Mouse (Mus musculus) adrenal gland, adult 2 months (tissue): ENCODE data around the gene Myd88. TPM values are rescaled to one million over a fixed set of nuclear protein-coding genes. Genes with fewer than 3 reads are reported as not detected.

ENCODE experiments used
- DNase-seq: peaks from one replicate; pipeline ENCODE4 v3.0.0; 2021
- polyA plus RNA-seq: library from polyadenylated mRNA; depleted of rRNA; stranded (reverse); fragments of >200 nt; gene quantifications from 2 replicates; pipeline ENCODE4 v1.2.3, GENCODE M21; 2012; rRNA removed
- total RNA-seq, 2 experiments: library from RNA; stranded (reverse); gene quantifications; 2 replicates each; pipeline ENCODE4 v1.2.3; 2021

The Myd88 gene
- total and polyA plus RNA-seq, 3 experiments: 19.7 to 34.5 (median 26.9) TPM

- DNase-seq: no peak
Measured at GRCm38 (mm10) chr9:119297696-119298095, 43.5 kb downstream of the Myd88 start.

GRCm38 (mm10) chr9:119290791-119291190 lies 50.4 kb downstream of the Myd88 start:
- no peak for DNase-seq

Other genes with a start within 250 kb of the Myd88 start
- 10 to 100 TPM in 1 of 2 experiments, 1 to 10 TPM in 1; 4.8 to 20.7 TPM for gene Plcd1, start 247.9 kb downstream of the Myd88 start, total RNA-seq
- 16.6 and 17.5 TPM in 2 replicates for gene Plcd1, start 247.9 kb downstream of the Myd88 start, polyA plus RNA-seq
- gene Dlec1, start 238.9 kb downstream of the Myd88 start, total RNA-seq: 1 to 10 TPM; 2.0 to 2.2 TPM
- 1.1 and 1.5 TPM in 2 replicates for gene Dlec1, start 238.9 kb downstream of the Myd88 start, polyA plus RNA-seq
- gene Acaa1b, start 184.3 kb downstream of the Myd88 start, total RNA-seq: 10 to 100 TPM in 1 of 2 experiments, 1 to 10 TPM in 1; 9.6 to 15.9 TPM
- 30.9 and 48.8 TPM in 2 replicates for gene Acaa1b, start 184.3 kb downstream of the Myd88 start, polyA plus RNA-seq
- gene Gm47289, start 182.2 kb downstream of the Myd88 start, total RNA-seq: not detected
- gene Gm47289, start 182.2 kb downstream of the Myd88 start, polyA plus RNA-seq: not detected in 2 replicates
- gene Slc22a13, start 132.3 kb downstream of the Myd88 start, total RNA-seq: not detected
- gene Slc22a13, start 132.3 kb downstream of the Myd88 start, polyA plus RNA-seq: 0.06 TPM in 1 of 2 replicates, not detected in the other
- gene Oxsr1, start 19.0 kb downstream of the Myd88 start, total RNA-seq: 10 to 100 TPM; 32.7 to 33.1 TPM
- 7.2 and 8.2 TPM in 2 replicates for gene Oxsr1, start 19.0 kb downstream of the Myd88 start, polyA plus RNA-seq
- gene Acaa1a, start 1.7 kb downstream of the Myd88 start, total RNA-seq: 100 to 1,000 TPM in 1 of 2 experiments, 10 to 100 TPM in 1; 79.6 to 121 TPM
- gene Acaa1a, start 1.7 kb downstream of the Myd88 start, polyA plus RNA-seq: 607 and 681 TPM in 2 replicates
- 1 to 10 TPM; 1.5 to 1.8 TPM for gene Xylb, start 16.0 kb upstream of the Myd88 start, total RNA-seq
- gene Xylb, start 16.0 kb upstream of the Myd88 start, polyA plus RNA-seq: 1.1 and 1.2 TPM in 2 replicates
- gene Slc22a14, start 24.1 kb upstream of the Myd88 start, total RNA-seq: under 1 TPM in 1 of 2 experiments, not detected in 1; 0.12 TPM
- gene Slc22a14, start 24.1 kb upstream of the Myd88 start, polyA plus RNA-seq: not detected in 2 replicates
- 1 to 10 TPM; 4.4 to 7.9 TPM for gene Acvr2b, start 60.7 kb upstream of the Myd88 start, total RNA-seq
- 4.7 and 5.9 TPM in 2 replicates for gene Acvr2b, start 60.7 kb upstream of the Myd88 start, polyA plus RNA-seq
- 1 to 10 TPM; 3.7 to 4.4 TPM for gene Exog, start 103.5 kb upstream of the Myd88 start, total RNA-seq
- 1.5 and 1.6 TPM in 2 replicates for gene Exog, start 103.5 kb upstream of the Myd88 start, polyA plus RNA-seq
- under 1 TPM; 0.06 to 0.10 TPM for gene Scn5a, start 237.6 kb upstream of the Myd88 start, total RNA-seq
- 0.19 and 0.63 TPM in 2 replicates for gene Scn5a, start 237.6 kb upstream of the Myd88 start, polyA plus RNA-seq